Mouse (Mus musculus): ENCODE measurements at regions not wholly inside any gene's neighbourhood (a gene's known extent, or its start where the extent isn't known, plus 50 kb on each side); places are given as distances from the start of the nearest gene placed in this dataset.

GRCm38 (mm10) chr13:92911660-92912284 lies 67.2 kb downstream of the Mtx3 start:
- no peak for DNase-seq (ENCODE audit: low spot score in 2 of 2)

- no peak for DNase-seq (ENCODE audit: low spot score in 2 of 2)
These were observed 68.1 kb downstream of the Mtx3 start for GRCm38 (mm10) chr13:92912661-92913060.

GRCm38 (mm10) chr13:92914631-92915030 lies 70.1 kb downstream of the Mtx3 start:
- peak in 1 of 2 experiments; percentile 0 for DNase-seq (ENCODE audit: low spot score in 2 of 2)

- peak in 1 of 2 experiments; percentile 2 for DNase-seq (ENCODE audit: low spot score in 2 of 2)
These were observed 70.8 kb downstream of the Mtx3 start for GRCm38 (mm10) chr13:92915221-92915839.

- DNase-seq (ENCODE audit: low spot score in 2 of 2), result peak in 1 of 2 experiments; percentile 46
These were observed 71.6 kb downstream of the Mtx3 start for GRCm38 (mm10) chr13:92915948-92916710.

- DNase-seq (ENCODE audit: low spot score in 2 of 2), result no peak
These were observed 75.3 kb downstream of the Mtx3 start for GRCm38 (mm10) chr13:92919882-92920281.

- no peak for DNase-seq (ENCODE audit: low spot score in 2 of 2)
These were observed 77.4 kb downstream of the Mtx3 start for GRCm38 (mm10) chr13:92921936-92922335.

GRCm38 (mm10) chr13:92923496-92923895 lies 78.9 kb downstream of the Mtx3 start:
- no peak for DNase-seq (ENCODE audit: low spot score in 2 of 2)

- no peak for DNase-seq (ENCODE audit: low spot score in 2 of 2)
These were observed 79.5 kb downstream of the Mtx3 start for GRCm38 (mm10) chr13:92924021-92924420.

- DNase-seq (ENCODE audit: low spot score in 2 of 2), result no peak
These were observed 80.6 kb downstream of the Mtx3 start for GRCm38 (mm10) chr13:92925196-92925595.

GRCm38 (mm10) chr13:92928551-92928950 lies 84.0 kb downstream of the Mtx3 start:
- DNase-seq (ENCODE audit: low spot score in 2 of 2), result no peak

- no peak for DNase-seq (ENCODE audit: low spot score in 2 of 2)
These were observed 87.1 kb downstream of the Mtx3 start for GRCm38 (mm10) chr13:92931696-92932095.

- DNase-seq (ENCODE audit: low spot score in 2 of 2), result no peak
These were observed 94.5 kb downstream of the Mtx3 start for GRCm38 (mm10) chr13:92939032-92939431.

- no peak for DNase-seq (ENCODE audit: low spot score in 2 of 2)
These were observed 96.0 kb downstream of the Mtx3 start for GRCm38 (mm10) chr13:92940610-92941009.

- DNase-seq (ENCODE audit: low spot score in 2 of 2), result no peak
These were observed 104.0 kb downstream of the Mtx3 start for GRCm38 (mm10) chr13:92948560-92948959.

- DNase-seq (ENCODE audit: low spot score in 2 of 2), result peak in 1 of 2 experiments; percentile 40
These were observed 115.5 kb downstream of the Mtx3 start for GRCm38 (mm10) chr13:92960031-92960430.

GRCm38 (mm10) chr13:92962625-92963024 lies 118.1 kb downstream of the Mtx3 start:
- DNase-seq (ENCODE audit: low spot score in 2 of 2), result no peak

- no peak for DNase-seq (ENCODE audit: low spot score in 2 of 2)
These were observed 118.9 kb downstream of the Mtx3 start for GRCm38 (mm10) chr13:92963351-92963895.

GRCm38 (mm10) chr13:92964213-92964743 lies 119.7 kb downstream of the Mtx3 start:
- no peak for DNase-seq (ENCODE audit: low spot score in 2 of 2)

GRCm38 (mm10) chr13:92967025-92967610 lies 122.6 kb downstream of the Mtx3 start:
- no peak for DNase-seq (ENCODE audit: low spot score in 2 of 2)

GRCm38 (mm10) chr13:92969579-92969978 lies 125.0 kb downstream of the Mtx3 start:
- DNase-seq (ENCODE audit: low spot score in 2 of 2), result no peak

- DNase-seq (ENCODE audit: low spot score in 2 of 2), result no peak
These were observed 128.3 kb downstream of the Mtx3 start for GRCm38 (mm10) chr13:92972891-92973290.

Data from layer of hippocampus, adult 8-10 months (tissue).